Mouse (Mus musculus) CH12.LX (cell line): ENCODE data around the gene Acvr1. TPM values are rescaled to one million over a fixed set of nuclear protein-coding genes. Genes with fewer than 3 reads are reported as not detected.

Experiments
- DNase-seq: peaks from one replicate; pipeline ENCODE4 v3.0.0-alpha.2; 2013; ENCODE audit errors: extremely low read depth
- H3K27ac ChIP-seq: 2 replicates; pipeline ENCODE4 v1.5.1; 2012; ENCODE audit warnings: low read depth, mild to moderate bottlenecking, control low read depth, moderate library complexity; ENCODE audit not compliant: insufficient read depth
- H3K27me3 ChIP-seq: replicated peaks from 2 replicates; pipeline ENCODE3; 2012; ENCODE audit warnings: inconsistent platforms
- H3K36me3 ChIP-seq, 2 experiments: replicated peaks in 1 of 2; 2 replicates each; pipeline versions ENCODE3 to v1.6.1; 2012; ENCODE audit warnings: inconsistent platforms in 1 of 2, low read length in 1 of 2, mild to moderate bottlenecking in 1 of 2, mixed read lengths in 1 of 2, moderate library complexity in 1 of 2; ENCODE audit not compliant: control insufficient read depth in 1 of 2, insufficient read depth in 1 of 2
- H3K4me1 ChIP-seq, 2 experiments: 2 replicates each; pipeline ENCODE4 v1.6.1; 2012; ENCODE audit warnings: inconsistent platforms in 1 of 2, moderate library complexity in 1 of 2; ENCODE audit not compliant: insufficient read depth in 2 of 2, control insufficient read depth in 1 of 2
- H3K4me2 ChIP-seq: 2 replicates; pipeline ENCODE4 v1.6.1; 2012; ENCODE audit warnings: low read depth, mild to moderate bottlenecking, control low read depth; ENCODE audit not compliant: poor library complexity, insufficient read depth, severe bottlenecking
- H3K4me3 ChIP-seq, 3 experiments: fragments of 150-350 bp in 1 of 3; sonication (generic) in 1 of 3; replicated peaks in 1 of 3; 2 replicates each; pipeline versions ENCODE3 to v1.5.1; 2011 to 2012; ENCODE audit warnings: low read depth in 2 of 3, low read length in 2 of 3, mild to moderate bottlenecking in 2 of 3, moderate library complexity in 2 of 3, control low read depth in 1 of 3, improper control_type of control experiment in 1 of 3, inconsistent platforms in 1 of 3, mixed read lengths in 1 of 3; ENCODE audit not compliant: poor library complexity in 1 of 3
- H3K79me2 ChIP-seq: replicated peaks from 2 replicates; pipeline ENCODE4 v1.6.1; 2012; ENCODE audit warnings: mild to moderate bottlenecking, moderate library complexity; ENCODE audit not compliant: control insufficient read depth, poor library complexity, insufficient read depth, severe bottlenecking; ENCODE audit errors: extremely low read depth
- H3K9ac ChIP-seq: 2 replicates; pipeline ENCODE4 v1.6.1; 2012; ENCODE audit warnings: low read depth, mild to moderate bottlenecking, control low read depth, moderate library complexity; ENCODE audit not compliant: insufficient read depth
- H3K9me3 ChIP-seq: replicated peaks from 2 replicates; pipeline ENCODE3; 2012; ENCODE audit warnings: low read length, inconsistent platforms, mixed read lengths
- BHLHE40 ChIP-seq: IDR thresholded peaks from 2 replicates; pipeline ENCODE4 v1.6.1; 2011; ENCODE audit warnings: mild to moderate bottlenecking, low read depth, low read length, improper control_type of control experiment
- CHD1 ChIP-seq: IDR thresholded peaks from 2 replicates; pipeline ENCODE4 v1.6.1; 2012; ENCODE audit warnings: low read depth, low read length, improper control_type of control experiment, inconsistent platforms
- CTCF ChIP-seq, 2 experiments: IDR thresholded peaks in 1 of 2; conservative IDR thresholded peaks in 1 of 2; 2 replicates each; pipeline ENCODE4 v1.5.1; 2011 to 2012; ENCODE audit warnings: low read depth in 2 of 2, low read length in 2 of 2, improper control_type of control experiment in 1 of 2, inconsistent platforms in 1 of 2, mild to moderate bottlenecking in 1 of 2, moderate library complexity in 1 of 2
- E2F4 ChIP-seq: IDR thresholded peaks from 2 replicates; pipeline ENCODE4 v1.6.1; 2011; ENCODE audit warnings: low read depth, low read length, improper control_type of control experiment; ENCODE audit not compliant: insufficient replicate concordance
- HCFC1 ChIP-seq: IDR thresholded peaks from 2 replicates; pipeline ENCODE4 v1.6.1; 2012; ENCODE audit warnings: low read depth, mild to moderate bottlenecking, inconsistent platforms, low read length, improper control_type of control experiment
- MAFK ChIP-seq: IDR thresholded peaks from 2 replicates; pipeline ENCODE4 v1.6.1; 2011; ENCODE audit warnings: low read length, improper control_type of control experiment; ENCODE audit not compliant: insufficient replicate concordance
- MAX ChIP-seq: IDR thresholded peaks from 2 replicates; pipeline ENCODE4 v1.6.1; 2011; ENCODE audit warnings: low read length, improper control_type of control experiment
- MAZ ChIP-seq: IDR thresholded peaks from 2 replicates; pipeline ENCODE4 v1.6.1; 2012; ENCODE audit warnings: low read depth, mild to moderate bottlenecking, inconsistent platforms, low read length, improper control_type of control experiment, moderate library complexity
- NRF1 ChIP-seq: IDR thresholded peaks from 2 replicates; pipeline ENCODE4 v1.6.1; 2014; ENCODE audit warnings: low read depth, mild to moderate bottlenecking, inconsistent platforms, low read length, improper control_type of control experiment, moderate library complexity
- RAD21 ChIP-seq: IDR thresholded peaks from 2 replicates; pipeline ENCODE4 v1.6.1; 2011; ENCODE audit warnings: low read depth, mild to moderate bottlenecking, low read length, improper control_type of control experiment, moderate library complexity
- TBP ChIP-seq: conservative IDR thresholded peaks from 2 replicates; pipeline ENCODE4 v1.6.1; 2011; ENCODE audit warnings: low read depth, low read length, improper control_type of control experiment
- UBTF ChIP-seq: IDR thresholded peaks from 2 replicates; pipeline ENCODE4 v1.6.1; 2012; ENCODE audit warnings: low read depth, mild to moderate bottlenecking, inconsistent platforms, low read length, improper control_type of control experiment, moderate library complexity
- USF2 ChIP-seq: conservative IDR thresholded peaks from 2 replicates; pipeline ENCODE4 v1.6.1; 2011; ENCODE audit warnings: low read depth, low read length, improper control_type of control experiment
- ZC3H11A ChIP-seq: IDR thresholded peaks from 2 replicates; pipeline ENCODE4 v1.6.1; 2012; ENCODE audit warnings: low read depth, mild to moderate bottlenecking, inconsistent platforms, low read length, improper control_type of control experiment
- ZKSCAN1 ChIP-seq: IDR thresholded peaks from 2 replicates; pipeline ENCODE4 v1.6.1; 2012; ENCODE audit warnings: low read depth, inconsistent platforms, low read length, improper control_type of control experiment, borderline replicate concordance
- dilution Hi-C: fragments of 300-500 bp; cut with MboI; formaldehyde crosslinking; loops from 2 replicates; pipeline ENCODE4 v1.14.3; 2020; ENCODE audit warnings: low sequenced_read_pairs; ENCODE audit not compliant: extremely low pct_unique_long_range_greater_than_20kb, extremely low pct_ligation_motif_present
- in situ Hi-C: fragments of 300-500 bp; cut with MboI; formaldehyde crosslinking; loops from 3 replicates; pipeline ENCODE4 v1.14.3; 2019; ENCODE audit warnings: low sequenced_read_pairs, low pct_ligation_motif_present, low pct_unique_long_range_greater_than_20kb, mixed read lengths
- polyA plus RNA-seq: library from polyadenylated mRNA; unstranded; fragments of >175 nt; gene quantifications from 2 replicates; pipeline ENCODE4 v1.2.1, GENCODE M21; 2012; ENCODE audit warnings: low read depth; ENCODE audit not compliant: insufficient read length
- total RNA-seq, 2 experiments: library from RNA; depleted of rRNA; stranded (reverse); fragments of 300-350 nt in 1 of 2; fragments of >200 nt in 1 of 2; gene quantifications; 2 replicates each; pipeline ENCODE4 v1.2.3; 2012 to 2014

Gene Acvr1
- total and polyA plus RNA-seq, 3 experiments, result not detected

GRCm38 (mm10) chr2:58551866-58552265 lies 15.1 kb downstream of the Acvr1 start:
- H3K9me3 ChIP-seq, result peaks cover 21% of the 10 kb centered on the region
- H3K4me3 ChIP-seq, result no peak overlapping the region
- no peaks in the 10 kb centered on the region for H3K79me2 ChIP-seq
- no peak overlapping the region for H3K9ac ChIP-seq
- no peak overlapping the region for H3K27ac ChIP-seq
- TF ChIP-seq ZC3H11A (no peak), RAD21 (no peak), CTCF (conservative IDR thresholded peaks at IDR 0.05 in 1 of 2, IDR thresholded peaks at IDR 0.05 in 1 of 2; ENCODE audit: low read depth in 2 of 2, low read length in 2 of 2) (no peak)
- in situ Hi-C loops, result no loop called here
- no peaks in the 10 kb centered on the region for H3K36me3 ChIP-seq
- H3K27me3 ChIP-seq, result no peaks in the 10 kb centered on the region
- DNase-seq, result no peak
- dilution Hi-C loops, result no loop called here
- H3K4me2 ChIP-seq, result no peak overlapping the region
- H3K4me1 ChIP-seq, result no peaks in the 10 kb centered on the region

- dilution Hi-C loops, result no loop called here
- H3K4me1 ChIP-seq, result no peaks in the 10 kb centered on the region
- peaks cover 19% of the 10 kb centered on the region for H3K9me3 ChIP-seq
- no peak overlapping the region for H3K4me2 ChIP-seq
- DNase-seq, result no peak
- H3K79me2 ChIP-seq, result no peaks in the 10 kb centered on the region
- no peak overlapping the region for H3K27ac ChIP-seq
- H3K9ac ChIP-seq, result no peak overlapping the region
- no peak overlapping the region for H3K4me3 ChIP-seq
- H3K27me3 ChIP-seq, result no peaks in the 10 kb centered on the region
- in situ Hi-C loops, result no loop called here
- TF ChIP-seq CHD1 (no peak), MAX (no peak), MAZ (no peak), E2F4 (no peak), BHLHE40 (no peak), ZKSCAN1 (no peak), TBP (no peak), UBTF (no peak)
- no peaks in the 10 kb centered on the region for H3K36me3 ChIP-seq
Observed at GRCm38 (mm10) chr2:58550488-58550887, 16.5 kb downstream of the Acvr1 start.

- in situ Hi-C loops, result no loop called here
- Histone ChIP-seq H3K4me1 (no peaks in the 10 kb centered on the region), H3K79me2 (no peaks in the 10 kb centered on the region), H3K4me2 (no peak overlapping the region), H3K9me3 (peaks cover 21% of the 10 kb centered on the region), H3K36me3 (no peaks in the 10 kb centered on the region), H3K27ac (no peak overlapping the region), H3K4me3 (no peak overlapping the region), H3K27me3 (no peaks in the 10 kb centered on the region), H3K9ac (no peak overlapping the region)
- dilution Hi-C loops, result no loop called here
- TF ChIP-seq CHD1 (no peak), NRF1 (no peak), HCFC1 (no peak), MAFK (no peak), ZC3H11A (no peak), TBP (no peak), UBTF (no peak), USF2 (no peak)
- DNase-seq, result no peak
Observed at GRCm38 (mm10) chr2:58549960-58550359, 17.0 kb downstream of the Acvr1 start.
